Comparison of ENCODE assay signal across 32 mouse cellular contexts in the genomic region with DNA sequence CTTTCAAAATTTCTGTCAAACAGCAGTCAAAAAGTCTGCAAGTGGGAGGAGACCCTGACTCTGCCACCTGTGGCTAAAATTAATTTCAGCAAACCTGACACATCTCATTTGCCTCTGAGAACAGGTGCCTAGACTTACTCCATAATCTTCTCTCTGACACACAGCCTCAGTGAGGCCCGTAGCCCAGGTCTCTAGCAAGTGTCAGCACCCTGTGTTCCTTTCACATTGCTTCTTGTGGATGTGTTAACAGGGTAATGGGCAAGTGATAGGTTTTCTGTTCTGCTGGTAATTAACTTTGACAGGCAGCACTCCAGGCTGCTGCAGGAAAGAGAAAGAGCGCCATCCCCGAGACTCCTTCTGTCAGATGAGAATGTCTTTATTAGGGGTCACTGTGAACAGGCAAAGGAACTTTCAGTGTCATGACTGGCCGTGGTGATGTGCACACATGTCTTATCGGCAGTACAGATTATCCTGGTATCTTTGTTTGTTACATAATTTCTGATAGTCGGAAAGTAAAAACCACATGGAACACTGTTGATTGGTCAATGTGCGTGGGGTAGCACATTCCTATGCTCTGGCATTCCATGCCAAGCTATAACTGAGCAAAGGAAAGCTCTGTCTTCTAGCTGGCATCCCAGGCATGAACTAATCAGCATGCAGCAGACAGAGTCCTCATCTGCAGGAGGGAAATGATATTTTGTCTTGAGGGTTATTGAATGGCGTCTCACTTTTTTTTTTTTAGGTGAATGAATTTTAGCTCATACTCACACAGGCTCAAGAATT. TPM values are rescaled to one million over a fixed set of nuclear protein-coding genes. Genes with fewer than 3 reads are reported as not detected.
DNase-seq lines count a peak whose midpoint lies in the region; ATAC-seq and TF ChIP-seq lines count a peak whose summit lies in the region.
"Had no signal": no experiment of that assay in that cellular context is flagged by ENCODE, and none has a peak within 500 bp of the region (broad histone marks: within the 10 kb centered on the region; RNA-seq: fewer than 3 reads in every experiment).

No protein-coding gene starts in this region.

- no peak overlapping the region for H3K4me3 ChIP-seq in heart, embryonic 11.5 days (ENCODE audit: low read depth, low read length)
- no peak overlapping the region for H3K4me3 ChIP-seq in hindbrain, postnatal 0 days (ENCODE audit: low read length)
- no peak overlapping the region for H3K4me3 ChIP-seq in hindbrain, embryonic 12.5 days
- H3K4me3 ChIP-seq in midbrain, embryonic 11.5 days (ENCODE audit: low read depth, low read length) = no peak overlapping the region
- H3K4me3 ChIP-seq: embryonic facial prominence, embryonic 12.5 days; hindbrain, embryonic 15.5 days; intestine, embryonic 15.5 days; layer of hippocampus, adult 2 months; limb, embryonic 13.5 days; liver, embryonic 12.5 days; neural tube, embryonic 15.5 days had no signal

- no peaks in the 10 kb centered on the region for H3K27me3 ChIP-seq in heart, embryonic 11.5 days (ENCODE audit: control insufficient read depth, insufficient read depth, low read length)
- H3K27me3 ChIP-seq in hindbrain, postnatal 0 days (ENCODE audit: insufficient read depth, low read length) = no peaks in the 10 kb centered on the region
- no peaks in the 10 kb centered on the region for H3K27me3 ChIP-seq in hindbrain, embryonic 12.5 days
- H3K27me3 ChIP-seq in midbrain, embryonic 11.5 days (ENCODE audit: control insufficient read depth, insufficient read depth, low read length) = no peaks in the 10 kb centered on the region
- H3K27me3 ChIP-seq: embryonic facial prominence, embryonic 12.5 days; hindbrain, embryonic 15.5 days; intestine, embryonic 15.5 days; limb, embryonic 13.5 days; liver, embryonic 12.5 days; neural tube, embryonic 15.5 days; Patski had no signal

- TF ChIP-seq CTCF in hindbrain, postnatal 0 days (IDR thresholded peaks at IDR 0.05; ENCODE audit: low read depth) = no peak

- H3K9me3 ChIP-seq in heart, embryonic 11.5 days (replicated peaks; ENCODE audit: control insufficient read depth, low read length) = no peaks in the 10 kb centered on the region
- H3K9me3 ChIP-seq in hindbrain, postnatal 0 days (ENCODE audit: low read length) = no peaks in the 10 kb centered on the region
- H3K9me3 ChIP-seq in hindbrain, embryonic 12.5 days (replicated peaks) = no peaks in the 10 kb centered on the region
- H3K9me3 ChIP-seq in midbrain, embryonic 11.5 days (ENCODE audit: control insufficient read depth, low read length) = no peaks in the 10 kb centered on the region
- H3K9me3 ChIP-seq: embryonic facial prominence, embryonic 12.5 days; hindbrain, embryonic 15.5 days; intestine, embryonic 15.5 days; limb, embryonic 13.5 days; liver, embryonic 12.5 days; neural tube, embryonic 15.5 days had no signal

- no peak overlapping the region for H3K27ac ChIP-seq in heart, embryonic 11.5 days (ENCODE audit: low read depth, low read length)
- H3K27ac ChIP-seq in hindbrain, postnatal 0 days = no peak overlapping the region
- no peak overlapping the region for H3K27ac ChIP-seq in hindbrain, embryonic 12.5 days
- no peak overlapping the region for H3K27ac ChIP-seq in midbrain, embryonic 11.5 days (ENCODE audit: low read depth, low read length)
- H3K27ac ChIP-seq: embryonic facial prominence, embryonic 12.5 days; hindbrain, embryonic 15.5 days; intestine, embryonic 15.5 days; layer of hippocampus, adult 2 months; limb, embryonic 13.5 days; liver, embryonic 12.5 days; neural tube, embryonic 15.5 days had no signal

- H3K9ac ChIP-seq in heart, embryonic 11.5 days (ENCODE audit: low read depth, low read length) = no peak overlapping the region
- no peak overlapping the region for H3K9ac ChIP-seq in hindbrain, postnatal 0 days (replicated peaks; ENCODE audit: low read length)
- H3K9ac ChIP-seq in hindbrain, embryonic 12.5 days = no peak overlapping the region
- H3K9ac ChIP-seq in midbrain, embryonic 11.5 days (ENCODE audit: low read length) = no peak overlapping the region
- H3K9ac ChIP-seq: embryonic facial prominence, embryonic 12.5 days; hindbrain, embryonic 15.5 days; intestine, embryonic 15.5 days; limb, embryonic 13.5 days; liver, embryonic 12.5 days; neural tube, embryonic 15.5 days had no signal

- H3K4me2 ChIP-seq in heart, embryonic 11.5 days = peak overlapping the region; percentile 35
- H3K4me2 ChIP-seq in hindbrain, postnatal 0 days (ENCODE audit: low read depth, low read length) = 0 out of 2 replicates have a peak overlapping the region, but pooled peaks have one; percentile 7
- no peak overlapping the region for H3K4me2 ChIP-seq in hindbrain, embryonic 12.5 days (replicated peaks)
- H3K4me2 ChIP-seq in midbrain, embryonic 11.5 days = no peak overlapping the region
- H3K4me2 ChIP-seq: embryonic facial prominence, embryonic 12.5 days; hindbrain, embryonic 15.5 days; intestine, embryonic 15.5 days; limb, embryonic 13.5 days; liver, embryonic 12.5 days; neural tube, embryonic 15.5 days had no signal

- no peak for ATAC-seq in heart, embryonic 11.5 days (replicated peaks; ENCODE audit: insufficient number of reproducible peaks, low FRiP score, low TSS enrichment)
- peak; percentile 68 for ATAC-seq in hindbrain, postnatal 0 days
- ATAC-seq in hindbrain, embryonic 12.5 days (ENCODE audit: low FRiP score) = no peak
- ATAC-seq in midbrain, embryonic 11.5 days (ENCODE audit: low FRiP score) = peak; percentile 30; the same call in 1 of the 2 replicates
- ATAC-seq: forebrain, embryonic 14.5 days; intestine, embryonic 15.5 days; liver, embryonic 12.5 days; Patski had no signal

- H3K4me1 ChIP-seq in heart, embryonic 11.5 days (ENCODE audit: control insufficient read depth, insufficient read depth, low read length) = no peaks in the 10 kb centered on the region; the same call in 1 of the 2 replicates
- no peaks in the 10 kb centered on the region for H3K4me1 ChIP-seq in hindbrain, postnatal 0 days (ENCODE audit: insufficient read depth, low read length)
- no peaks in the 10 kb centered on the region for H3K4me1 ChIP-seq in hindbrain, embryonic 12.5 days
- H3K4me1 ChIP-seq in midbrain, embryonic 11.5 days (ENCODE audit: control insufficient read depth, insufficient read depth, low read length) = no peaks in the 10 kb centered on the region
- H3K4me1 ChIP-seq: embryonic facial prominence, embryonic 12.5 days; intestine, embryonic 15.5 days; limb, embryonic 13.5 days; liver, embryonic 12.5 days; neural tube, embryonic 15.5 days had no signal

- H3K36me3 ChIP-seq in heart, embryonic 11.5 days (ENCODE audit: control insufficient read depth, insufficient read depth, low read length) = no peaks in the 10 kb centered on the region
- H3K36me3 ChIP-seq in hindbrain, postnatal 0 days (ENCODE audit: insufficient read depth, low read length) = no peaks in the 10 kb centered on the region
- H3K36me3 ChIP-seq in hindbrain, embryonic 12.5 days = no peaks in the 10 kb centered on the region
- no peaks in the 10 kb centered on the region for H3K36me3 ChIP-seq in midbrain, embryonic 11.5 days (ENCODE audit: control insufficient read depth, insufficient read depth, low read length)
- H3K36me3 ChIP-seq: embryonic facial prominence, embryonic 12.5 days; hindbrain, embryonic 15.5 days; intestine, embryonic 15.5 days; limb, embryonic 13.5 days; liver, embryonic 12.5 days; neural tube, embryonic 15.5 days had no signal

- WGBS in heart, embryonic 11.5 days (ENCODE audit: insufficient replicate concordance) = 41% methylated on average over 8 of the region's 8 CpGs
- 39% methylated on average over 8 of the region's 8 CpGs for WGBS in hindbrain, postnatal 0 days
- WGBS in hindbrain, embryonic 12.5 days = 65% methylated on average over 8 of the region's 8 CpGs
- WGBS in midbrain, embryonic 11.5 days = 54% methylated on average over 8 of the region's 8 CpGs

- no peak for DNase-seq in heart, adult 8-10 months (ENCODE audit: low spot score)
- peak; percentile 51 for DNase-seq in hindbrain, postnatal 0 days (ENCODE audit: low spot score)
- DNase-seq in midbrain, embryonic 11.5 days (ENCODE audit: low spot score, missing footprints) = peak; percentile 82
- peak; percentile 27 for DNase-seq in retina, embryonic 14.5 days (ENCODE audit: low spot score)
- DNase-seq in gastrocnemius, adult 18-20 months (ENCODE audit: low spot score) = no peak
- DNase-seq: cerebellum, adult 11-12 months; cerebellum, postnatal 25 days; gastrocnemius, postnatal 10 days; heart, postnatal 36 days; kidney, postnatal 25 days; lung, adult 18-20 months; lung, postnatal 14 days; thymus, postnatal 14 days had no signal

RNA-seq across cellular contexts. Expression of a gene that starts 10.2 kb away (rescaled TPM):
- not detected in 2 replicates for polyA plus RNA-seq in heart, embryonic 11.5 days (2014; fragmentation: Nextera tagmentation; extraction: Ambion mirVana)
- total RNA-seq in heart, adult 8-10 months (2022) = not detected
- total RNA-seq in hindbrain, postnatal 0 days (2014; rRNA removed) = not detected in 2 replicates
- polyA plus RNA-seq in hindbrain, postnatal 0 days (2015; fragmentation: Nextera tagmentation; extraction: Ambion mirVana) = not detected in 2 replicates
- not detected in 2 replicates for polyA plus RNA-seq in hindbrain, embryonic 12.5 days (2016; fragmentation: Nextera tagmentation; extraction: Ambion mirVana)
- not detected in 2 replicates for polyA plus RNA-seq in midbrain, embryonic 11.5 days (2014; fragmentation: Nextera tagmentation; extraction: Ambion mirVana)
- total RNA-seq in gastrocnemius, adult 18-20 months (2021) = not detected
- total RNA-seq: adrenal gland, adult 18-20 months; adrenal gland, postnatal 4 days; ES-E14; gastrocnemius, postnatal 10 days; granulocyte monocyte progenitor cell, adult 5-6 weeks; heart, postnatal 36 days; megakaryocyte progenitor cell, adult 5-6 weeks had no signal
- polyA plus RNA-seq: embryonic facial prominence, embryonic 12.5 days; forebrain, embryonic 14.5 days; hindbrain, embryonic 15.5 days; intestine, embryonic 15.5 days; kidney, embryonic 14.5 days; limb, embryonic 13.5 days; liver, embryonic 12.5 days; neural tube, embryonic 15.5 days; Patski; spleen, adult 2 months; stomach, embryonic 14.5 days had no signal

Comparison
In these comparisons a context has a peak if more than half of its experiments do, and no peak if none do; other contexts are left out.
1. ATAC-seq: peak in hindbrain, postnatal 0 days (single experiment) and midbrain, embryonic 11.5 days (single experiment); none in heart, embryonic 11.5 days (single experiment) and hindbrain, embryonic 12.5 days (single experiment).
2. H3K4me2 ChIP-seq: peak in heart, embryonic 11.5 days (single experiment) and hindbrain, postnatal 0 days (single experiment); none in hindbrain, embryonic 12.5 days (single experiment) and midbrain, embryonic 11.5 days (single experiment).
3. DNase-seq: peak in hindbrain, postnatal 0 days (single experiment), midbrain, embryonic 11.5 days (single experiment) and retina, embryonic 14.5 days (single experiment); none in heart, adult 8-10 months (single experiment) and gastrocnemius, adult 18-20 months (single experiment).